Mouse (Mus musculus): ENCODE results near the gene Intu. TPM values are rescaled to one million over a fixed set of nuclear protein-coding genes. Genes with fewer than 3 reads are reported as not detected.

Intu gene
- polyA plus RNA-seq, 1 experiment from 2014 or later = 3.3 TPM

GRCm38 (mm10) chr3:40693435-40693834, 162.3 kb downstream of the Intu start:
- 90% methylated on average over 10 of the region's 10 CpGs for WGBS
- Histone ChIP-seq H3K4me2 (replicated peaks) (no peak overlapping the region), H3K9me3 (no peaks in the 10 kb centered on the region), H3K4me1 (no peaks in the 10 kb centered on the region), H3K4me3 (no peak overlapping the region), H3K27me3 (no peaks in the 10 kb centered on the region), H3K9ac (no peak overlapping the region), H3K27ac (no peak overlapping the region), H3K36me3 (peaks cover 25% of the 10 kb centered on the region)
- ATAC-seq (ENCODE audit: low FRiP score, low read depth) = no peak

DNA sequence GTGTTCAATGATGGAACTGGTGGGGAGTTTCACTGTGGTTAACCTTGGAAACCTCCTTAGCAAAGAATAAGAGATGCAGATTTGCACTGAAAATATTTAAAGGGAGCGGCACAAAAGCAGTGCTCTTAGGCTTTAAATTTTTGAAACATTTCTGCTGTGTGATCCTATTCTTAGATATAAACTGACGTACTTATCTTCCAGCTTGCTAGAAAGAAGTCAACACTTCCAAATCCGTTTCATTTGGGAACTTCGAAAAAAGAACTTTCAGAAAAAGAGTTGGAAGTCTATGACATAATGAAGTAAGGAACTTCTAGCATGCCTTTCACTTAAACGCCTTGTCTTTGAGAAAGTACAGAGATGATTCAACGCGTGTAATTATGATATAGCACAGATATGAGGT, 162.9 kb downstream of the Intu start:
- WGBS = 90% methylated on average over 7 of the region's 7 CpGs
- Histone ChIP-seq H3K9ac (no peak overlapping the region), H3K4me3 (no peak overlapping the region), H3K27me3 (no peaks in the 10 kb centered on the region), H3K36me3 (peaks cover 26% of the 10 kb centered on the region), H3K27ac (no peak overlapping the region), H3K9me3 (no peaks in the 10 kb centered on the region), H3K4me2 (replicated peaks) (no peak overlapping the region), H3K4me1 (no peaks in the 10 kb centered on the region)
- no peak for ATAC-seq (ENCODE audit: low FRiP score, low read depth)

- no peak overlapping the region for H3K27ac ChIP-seq
- H3K4me3 ChIP-seq = no peak overlapping the region
Measured at GRCm38 (mm10) chr3:40694438-40694837, 163.4 kb downstream of the Intu start.

DNA sequence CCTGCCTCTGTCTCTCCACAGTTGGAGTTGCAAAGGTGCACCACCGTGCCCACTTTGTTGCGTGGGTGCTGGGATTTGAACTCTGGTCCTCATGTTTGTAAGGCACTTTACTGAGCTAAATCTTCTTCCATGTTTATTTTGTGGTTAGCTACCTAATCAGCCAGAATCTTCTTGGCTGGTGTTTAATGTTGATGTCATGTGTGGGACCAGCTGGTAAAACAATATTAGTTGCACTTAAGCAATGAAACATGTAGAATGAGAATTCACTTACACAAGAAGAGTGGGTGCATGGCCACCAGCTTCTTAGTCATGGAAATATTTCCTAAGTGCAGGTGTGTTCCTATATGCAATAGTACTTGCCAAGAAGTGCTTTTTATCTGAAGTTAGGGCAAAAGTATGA, 164.1 kb downstream of the Intu start:
- H3K4me2 ChIP-seq (replicated peaks) = no peak overlapping the region
- H3K27ac ChIP-seq = no peak overlapping the region
- H3K4me3 ChIP-seq = no peak overlapping the region
- no peaks in the 10 kb centered on the region for H3K27me3 ChIP-seq
- no peak overlapping the region for H3K9ac ChIP-seq
- H3K9me3 ChIP-seq = no peaks in the 10 kb centered on the region
- 95% methylated on average over 2 of the region's 2 CpGs for WGBS
- no peaks in the 10 kb centered on the region for H3K4me1 ChIP-seq
- no peak for ATAC-seq (ENCODE audit: low FRiP score, low read depth)
- H3K36me3 ChIP-seq = peaks cover 30% of the 10 kb centered on the region

More at GRCm38 (mm10) chr3:40694438-40694837, 163.4 kb downstream of the Intu start:
- WGBS = 68% methylated on average over 2 of the region's 2 CpGs
- Histone ChIP-seq H3K4me1 (no peaks in the 10 kb centered on the region), H3K27me3 (no peaks in the 10 kb centered on the region), H3K4me2 (replicated peaks) (no peak overlapping the region), H3K9me3 (no peaks in the 10 kb centered on the region), H3K36me3 (peaks cover 26% of the 10 kb centered on the region), H3K9ac (no peak overlapping the region)
- ATAC-seq (ENCODE audit: low FRiP score, low read depth) = no peak; the same call in 1 of the 2 replicates

GRCm38 (mm10) chr3:40698834-40699233, 167.7 kb downstream of the Intu start:
- H3K9me3 ChIP-seq = no peaks in the 10 kb centered on the region
- no peak overlapping the region for H3K27ac ChIP-seq
- H3K27me3 ChIP-seq = no peaks in the 10 kb centered on the region
- 88% methylated on average over 3 of the region's 3 CpGs for WGBS
- ATAC-seq (ENCODE audit: low FRiP score, low read depth) = no peak
- no peak overlapping the region for H3K9ac ChIP-seq
- peaks cover 21% of the 10 kb centered on the region for H3K36me3 ChIP-seq
- H3K4me1 ChIP-seq = no peaks in the 10 kb centered on the region
- no peak overlapping the region for H3K4me3 ChIP-seq
- H3K4me2 ChIP-seq (replicated peaks) = no peak overlapping the region

GRCm38 (mm10) chr3:40704816-40705430, 173.8 kb downstream of the Intu start:
- H3K9ac ChIP-seq = no peak overlapping the region
- H3K27ac ChIP-seq = no peak overlapping the region
- H3K4me3 ChIP-seq = no peak overlapping the region
- H3K9me3 ChIP-seq = peaks cover 7% of the 10 kb centered on the region; the same call in 1 of the 2 replicates
- no peak overlapping the region for H3K4me2 ChIP-seq (replicated peaks)
- no peak for ATAC-seq (ENCODE audit: low FRiP score, low read depth)
- H3K4me1 ChIP-seq = no peaks in the 10 kb centered on the region
- WGBS = 85% methylated on average over 5 of the region's 5 CpGs
- no peaks in the 10 kb centered on the region for H3K27me3 ChIP-seq
- H3K36me3 ChIP-seq = peaks cover 4% of the 10 kb centered on the region; the same call in 1 of the 2 replicates

DNA sequence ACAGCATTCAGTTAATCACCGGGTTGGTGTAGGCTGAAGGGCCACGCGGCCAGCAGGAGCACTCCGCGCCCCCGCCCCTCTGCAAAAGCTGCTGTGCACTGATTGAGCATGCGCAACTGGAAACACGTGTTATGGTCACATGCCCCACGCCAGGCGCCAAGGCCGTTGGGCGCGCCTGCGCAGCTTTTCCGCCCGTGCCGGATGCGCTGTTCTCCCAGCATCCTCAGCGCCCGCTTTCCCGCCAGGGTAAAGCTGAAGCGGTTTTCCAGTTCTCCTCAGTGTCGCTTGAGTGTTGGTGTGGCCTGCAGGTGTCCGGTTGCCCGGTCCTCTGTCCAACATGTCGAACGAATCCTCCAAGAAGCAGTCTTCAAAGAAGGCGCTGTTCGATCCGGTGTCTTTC, 177.6 kb downstream of the Intu start, which contains the start of gene Slc25a31:
Gene Slc25a31, plus strand, starts transcription at position 201 of the 400 bp plus-strand sequence.
- no peaks in the 10 kb centered on the region for H3K4me1 ChIP-seq
- no peaks in the 10 kb centered on the region for H3K36me3 ChIP-seq
- H3K4me3 ChIP-seq = no peak within 1 kb of the TSS
- no peak within 1 kb of the TSS for H3K4me2 ChIP-seq (replicated peaks)
- peaks cover 7% of the 10 kb centered on the region; the same call in 1 of the 2 replicates for H3K9me3 ChIP-seq
- no peak within 1 kb of the TSS for H3K27ac ChIP-seq
- ATAC-seq (ENCODE audit: low FRiP score, low read depth) = no peak
- no peak within 1 kb of the TSS for H3K9ac ChIP-seq
- WGBS = 90% methylated on average over 30 of the region's 30 CpGs
- H3K27me3 ChIP-seq = no peaks in the 10 kb centered on the region

- H3K4me1 ChIP-seq = no peaks in the 10 kb centered on the region
Measured at GRCm38 (mm10) chr3:40716056-40716455, 185.0 kb downstream of the Intu start.

GRCm38 (mm10) chr3:40719022-40719421, 187.9 kb downstream of the Intu start:
- Histone ChIP-seq H3K4me3 (no peak overlapping the region), H3K9ac (no peak overlapping the region), H3K4me2 (replicated peaks) (no peak overlapping the region), H3K27ac (no peak overlapping the region), H3K9me3 (no peaks in the 10 kb centered on the region), H3K27me3 (no peaks in the 10 kb centered on the region), H3K4me1 (no peaks in the 10 kb centered on the region), H3K36me3 (no peaks in the 10 kb centered on the region)
- ATAC-seq (ENCODE audit: low FRiP score, low read depth) = no peak
- 80% methylated on average over 3 of the region's 3 CpGs for WGBS

More at GRCm38 (mm10) chr3:40716056-40716455, 185.0 kb downstream of the Intu start:
- no peak for ATAC-seq (ENCODE audit: low FRiP score, low read depth)
- H3K4me2 ChIP-seq (replicated peaks) = no peak overlapping the region
- H3K36me3 ChIP-seq = no peaks in the 10 kb centered on the region
- H3K9ac ChIP-seq = no peak overlapping the region
- H3K27ac ChIP-seq = no peak overlapping the region
- H3K4me3 ChIP-seq = no peak overlapping the region
- no peaks in the 10 kb centered on the region for H3K27me3 ChIP-seq
- H3K9me3 ChIP-seq = no peaks in the 10 kb centered on the region
- WGBS = 39% methylated on average over 1 of the region's 1 CpGs

- no peak overlapping the region for H3K4me2 ChIP-seq (replicated peaks)
- ATAC-seq (ENCODE audit: low FRiP score, low read depth) = no peak
- no peaks in the 10 kb centered on the region for H3K4me1 ChIP-seq
- H3K27me3 ChIP-seq = 0 out of 2 replicates have a peak, but pooled peaks cover under 1% of the 10 kb centered on the region
- no peak overlapping the region for H3K9ac ChIP-seq
- no peaks in the 10 kb centered on the region for H3K9me3 ChIP-seq
- WGBS = 74% methylated on average over 6 of the region's 6 CpGs
- H3K27ac ChIP-seq = no peak overlapping the region
- no peak overlapping the region for H3K4me3 ChIP-seq
- no peaks in the 10 kb centered on the region for H3K36me3 ChIP-seq
Measured at GRCm38 (mm10) chr3:40738381-40738912, 207.4 kb downstream of the Intu start.

DNA sequence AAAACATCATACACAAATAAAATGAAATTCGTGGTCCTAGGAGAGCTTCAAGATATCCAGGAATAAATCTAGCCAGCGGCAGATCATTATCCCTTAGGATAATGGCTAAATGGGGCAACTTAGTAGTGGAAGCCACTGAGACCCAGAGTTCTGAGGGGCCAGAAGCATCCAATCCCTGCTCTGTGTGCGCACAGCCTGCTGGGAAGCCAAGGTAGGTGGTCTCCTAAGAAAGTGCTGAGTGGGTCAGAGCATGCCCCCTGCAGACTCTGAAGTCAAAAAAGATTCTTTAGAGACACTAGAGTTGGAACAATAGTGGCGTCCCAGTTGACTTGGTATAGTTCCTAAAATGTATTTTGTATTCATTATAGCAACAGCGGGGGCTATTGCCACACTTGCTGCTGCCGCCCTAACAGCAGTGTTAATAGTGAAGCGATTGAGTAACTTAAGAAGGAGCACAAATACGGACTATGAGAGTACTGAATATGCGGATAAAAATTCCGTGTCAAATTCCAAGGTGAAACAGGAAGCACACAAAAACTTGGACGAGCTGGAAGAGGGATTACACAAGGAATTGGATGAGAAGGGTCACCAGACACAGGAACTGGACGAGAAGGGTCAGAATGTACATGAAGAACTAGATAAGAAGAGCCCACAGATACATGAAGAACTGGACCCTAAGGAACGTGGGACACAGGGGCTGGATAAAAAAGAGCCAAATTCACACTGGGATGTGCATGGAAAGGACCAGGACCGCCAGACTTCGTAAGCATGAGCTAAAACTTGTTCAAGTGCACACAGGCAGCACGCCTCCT, 213.1 kb downstream of the Intu start, which contains the start of gene Hspa4l:
Gene Hspa4l, plus strand, starts transcription at position 472 of the 812 bp plus-strand sequence.
- no peak for ATAC-seq (ENCODE audit: low FRiP score, low read depth)

More for the DNA sequence above, 213.1 kb downstream of the Intu start, which contains the start of gene Hspa4l:
- Histone ChIP-seq H3K27me3 (peaks cover 12% of the 10 kb centered on the region), H3K4me2 (replicated peaks) (peak within 1 kb of the TSS; percentile 97), H3K4me1 (peaks cover 12% of the 10 kb centered on the region), H3K9ac (peak within 1 kb of the TSS; percentile 73), H3K9me3 (no peaks in the 10 kb centered on the region), H3K4me3 (peak within 1 kb of the TSS; percentile 76), H3K36me3 (no peaks in the 10 kb centered on the region), H3K27ac (no peak within 1 kb of the TSS)
- 24% methylated on average over 16 of the region's 16 CpGs for WGBS
